Comparison of ENCODE assay signal across 18 mouse cellular contexts in genomic region chr9:31238526-31238925, GRCm38 (mm10).
"Had no signal": no experiment of that assay in that cellular context is flagged by ENCODE, and none has a peak within 500 bp of the region (broad histone marks: within the 10 kb centered on the region; RNA-seq: fewer than 3 reads in every experiment).

No protein-coding gene starts in this region.

- H3K36me3 ChIP-seq: midbrain, embryonic 10.5 days; midbrain, embryonic 13.5 days; midbrain, embryonic 15.5 days; neural tube, embryonic 13.5 days; neural tube, embryonic 15.5 days had no signal

- DNase-seq: lung, adult 18-20 months; lung, embryonic 14.5 days; lung, postnatal 10 days; lung, postnatal 4 days; retina, postnatal 1 day; right cerebral cortex, adult 18-20 months; right cerebral cortex, postnatal 25 days; right cerebral cortex, postnatal 4 days; spleen, adult 18-20 months; thymus, adult 18-20 months; thymus, postnatal 14 days; thymus, postnatal 36 days had no signal

- H3K4me3 ChIP-seq: midbrain, embryonic 10.5 days; midbrain, embryonic 13.5 days; midbrain, embryonic 15.5 days; myocyte; neural tube, embryonic 13.5 days; neural tube, embryonic 15.5 days had no signal

- ATAC-seq: midbrain, embryonic 13.5 days; midbrain, embryonic 15.5 days had no signal

- H3K4me1 ChIP-seq: midbrain, embryonic 10.5 days; midbrain, embryonic 13.5 days had no signal

- H3K9me3 ChIP-seq: midbrain, embryonic 10.5 days; midbrain, embryonic 13.5 days; midbrain, embryonic 15.5 days; neural tube, embryonic 13.5 days; neural tube, embryonic 15.5 days had no signal

- H3K27me3 ChIP-seq: midbrain, embryonic 13.5 days; midbrain, embryonic 15.5 days; neural tube, embryonic 13.5 days; neural tube, embryonic 15.5 days had no signal

- H3K4me2 ChIP-seq: lung, embryonic 14.5 days; midbrain, embryonic 13.5 days; midbrain, embryonic 15.5 days; neural tube, embryonic 13.5 days; neural tube, embryonic 15.5 days had no signal

- H3K27ac ChIP-seq: midbrain, embryonic 10.5 days; midbrain, embryonic 13.5 days; midbrain, embryonic 15.5 days; neural tube, embryonic 13.5 days; neural tube, embryonic 15.5 days had no signal

- H3K9ac ChIP-seq: lung, embryonic 14.5 days; midbrain, embryonic 13.5 days; midbrain, embryonic 15.5 days; neural tube, embryonic 13.5 days; neural tube, embryonic 15.5 days had no signal
